Mouse (Mus musculus): ENCODE data around the gene Eya4. TPM values are rescaled to one million over a fixed set of nuclear protein-coding genes. Genes with fewer than 3 reads are reported as not detected.

Gene Eya4
- polyA plus RNA-seq, 2 experiments from 2014 or later: 0.56 TPM; not detected in 1

- ATAC-seq: no peak
Measured at GRCm38 (mm10) chr10:23156866-23157625, 193.5 kb downstream of the Eya4 start.

- ATAC-seq: no peak
Measured at GRCm38 (mm10) chr10:23150401-23150800, 200.2 kb downstream of the Eya4 start.

GRCm38 (mm10) chr10:23144616-23145015, 206.0 kb downstream of the Eya4 start:
- no peak for ATAC-seq

GRCm38 (mm10) chr10:23127947-23128346, 222.6 kb downstream of the Eya4 start:
- ATAC-seq: no peak

- no peak for ATAC-seq
Measured at GRCm38 (mm10) chr10:23127151-23127550, 223.4 kb downstream of the Eya4 start.

- no peak for ATAC-seq
Measured at GRCm38 (mm10) chr10:23126529-23126928, 224.1 kb downstream of the Eya4 start.

GRCm38 (mm10) chr10:23120437-23120836, 230.1 kb downstream of the Eya4 start:
- ATAC-seq: no peak

GRCm38 (mm10) chr10:23116786-23117410, 233.7 kb downstream of the Eya4 start:
- ATAC-seq: no peak

- no peak for ATAC-seq
Measured at GRCm38 (mm10) chr10:23116063-23116462, 234.5 kb downstream of the Eya4 start.

- no peak for ATAC-seq
Measured at GRCm38 (mm10) chr10:23115321-23115720, 235.3 kb downstream of the Eya4 start.

- no peak for ATAC-seq
Measured at GRCm38 (mm10) chr10:23108122-23108521, 242.5 kb downstream of the Eya4 start.

GRCm38 (mm10) chr10:23092517-23092916, 258.1 kb downstream of the Eya4 start:
- no peak for ATAC-seq

- ATAC-seq: no peak
Measured at GRCm38 (mm10) chr10:23091552-23091951, 259.0 kb downstream of the Eya4 start.

GRCm38 (mm10) chr10:23090323-23090722, 260.3 kb downstream of the Eya4 start:
- ATAC-seq: no peak

GRCm38 (mm10) chr10:23089271-23089670, 261.3 kb downstream of the Eya4 start:
- no peak for ATAC-seq

GRCm38 (mm10) chr10:23088764-23089163, 261.8 kb downstream of the Eya4 start:
- ATAC-seq: no peak

- ATAC-seq: no peak
Measured at GRCm38 (mm10) chr10:23086352-23087215, 264.0 kb downstream of the Eya4 start.

GRCm38 (mm10) chr10:23081548-23081828, 269.1 kb downstream of the Eya4 start:
- ATAC-seq: no peak

- no peak for ATAC-seq
Measured at GRCm38 (mm10) chr10:23080749-23081547, 269.6 kb downstream of the Eya4 start.

- no peak for ATAC-seq
Measured at GRCm38 (mm10) chr10:23076691-23077385, 273.7 kb downstream of the Eya4 start.

- no peak for ATAC-seq
Measured at GRCm38 (mm10) chr10:23073431-23073830, 277.2 kb downstream of the Eya4 start.

- ATAC-seq: no peak
Measured at GRCm38 (mm10) chr10:23063637-23064036, 286.9 kb downstream of the Eya4 start.

Data from activated CD4-positive, CD25-positive, alpha-beta regulatory T cell, adult 4 months (primary cell).